Mouse (Mus musculus) midbrain, embryonic 14.5 days (tissue): ENCODE results near the gene Dach1. TPM values are rescaled to one million over a fixed set of nuclear protein-coding genes. Genes with fewer than 3 reads are reported as not detected.

ENCODE experiments used
- ATAC-seq: fragments of 200-750 bp; cut with Nextera tagmentation; 2 replicates; pipeline ENCODE4 v1.8.0; 2017; ENCODE audit warnings: moderate number of reproducible peaks, moderate library complexity; ENCODE audit not compliant: low FRiP score, low TSS enrichment
- DNase-seq: peaks from one replicate; pipeline ENCODE4 v3.0.0-alpha.2; 2015
- H3K27ac ChIP-seq: fragments of 300-500 bp; sonication (generic); replicated peaks from 2 replicates; pipeline ENCODE4 v1.5.1; 2014; ENCODE audit warnings: mild to moderate bottlenecking, low read depth, low read length, moderate library complexity
- H3K27me3 ChIP-seq: fragments of 300-500 bp; sonication (generic); 2 replicates; pipeline ENCODE4 v1.6.1; 2014; ENCODE audit warnings: low read length, control low read depth, mixed read lengths; ENCODE audit not compliant: control insufficient read depth, insufficient read depth
- H3K36me3 ChIP-seq: fragments of 300-500 bp; sonication (generic); 2 replicates; pipeline ENCODE4 v1.6.1; 2014; ENCODE audit warnings: low read length, control low read depth; ENCODE audit not compliant: control insufficient read depth, insufficient read depth
- H3K4me1 ChIP-seq: fragments of 300-500 bp; sonication (generic); 2 replicates; pipeline ENCODE4 v1.6.1; 2014; ENCODE audit warnings: mild to moderate bottlenecking, antibody characterized with exemption, low read length, control low read depth; ENCODE audit not compliant: control insufficient read depth, insufficient read depth
- H3K4me2 ChIP-seq: fragments of 300-500 bp; sonication (generic); 2 replicates; pipeline ENCODE4 v1.6.1; 2014; ENCODE audit warnings: mild to moderate bottlenecking, low read length, moderate library complexity
- H3K4me3 ChIP-seq: fragments of 300-500 bp; sonication (generic); replicated peaks from 2 replicates; pipeline ENCODE4 v1.5.1; 2014; ENCODE audit warnings: low read depth, low read length
- H3K9ac ChIP-seq: fragments of 300-500 bp; sonication (generic); replicated peaks from 2 replicates; pipeline ENCODE4 v1.6.1; 2014; ENCODE audit warnings: mild to moderate bottlenecking, low read length, moderate library complexity
- H3K9me3 ChIP-seq: fragments of 300-500 bp; sonication (generic); 2 replicates; pipeline ENCODE4 v1.6.1; 2016; ENCODE audit warnings: low read length, control low read depth, mixed read lengths; ENCODE audit not compliant: control insufficient read depth
- WGBS: fragments of 180-500 bp; shearing (Covaris S2); extraction: QIAGEN DNeasy Blood & Tissue Kit; methylation state at CpG from one replicate; pipeline ENCODE4 v1.1.7; 2014; 5-methylcytosine and 5-hydroxymethylcytosine counted together
- polyA plus RNA-seq: library from polyadenylated mRNA; unstranded; fragments of >200 nt; fragmentation: Nextera tagmentation; extraction: Ambion mirVana; gene quantifications from 2 replicates; pipeline ENCODE4 v1.2.1, GENCODE M21; 2014

Dach1 gene
- polyA plus RNA-seq, 1 experiment from 2014 or later: 20.0 TPM

- 2% methylated on average over 11 of the region's 11 CpGs for WGBS
- Histone ChIP-seq H3K9me3 (no peaks in the 10 kb centered on the region), H3K4me2 (peak overlapping the region; percentile 49), H3K27ac (peak overlapping the region; percentile 71), H3K27me3 (no peaks in the 10 kb centered on the region), H3K9ac (0 out of 2 replicates have a peak overlapping the region, but pooled peaks have one; percentile 1), H3K36me3 (no peaks in the 10 kb centered on the region), H3K4me1 (peaks cover 25% of the 10 kb centered on the region), H3K4me3 (no peak overlapping the region; the same call in 1 of the 2 replicates)
- ATAC-seq (peak; percentile 89), DNase-seq (peak; percentile 81)
Measured at GRCm38 (mm10) chr14:98072647-98073420, 96.7 kb downstream of the Dach1 start.

DNA sequence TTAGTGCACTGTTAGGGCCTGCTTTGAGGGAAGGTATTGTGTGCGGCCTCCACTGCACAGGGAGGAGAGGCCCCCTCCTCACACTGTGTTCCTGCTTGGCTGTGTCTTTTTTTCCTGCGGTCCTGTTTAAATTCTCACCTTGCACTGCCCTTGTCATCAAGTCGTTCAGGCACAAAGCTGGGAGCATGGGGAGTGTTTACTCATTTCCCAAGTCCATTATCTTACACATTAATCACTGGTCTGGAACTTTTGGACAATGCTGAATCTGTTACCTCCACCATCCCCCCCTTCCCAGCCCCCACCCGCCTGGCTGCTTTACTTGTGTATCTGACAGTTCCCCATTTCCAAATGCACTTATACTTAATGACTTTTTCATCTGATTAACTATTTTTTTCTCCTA is 97.7 kb downstream of the Dach1 start:
- Histone ChIP-seq H3K27ac (peak overlapping the region; percentile 60), H3K4me2 (no peak overlapping the region), H3K9ac (no peak overlapping the region), H3K4me1 (peaks cover 25% of the 10 kb centered on the region), H3K4me3 (no peak overlapping the region), H3K9me3 (no peaks in the 10 kb centered on the region), H3K36me3 (no peaks in the 10 kb centered on the region), H3K27me3 (no peaks in the 10 kb centered on the region)
- 6% methylated on average over 4 of the region's 4 CpGs for WGBS
- no peak for ATAC-seq
- peak; percentile 23 for DNase-seq

DNA sequence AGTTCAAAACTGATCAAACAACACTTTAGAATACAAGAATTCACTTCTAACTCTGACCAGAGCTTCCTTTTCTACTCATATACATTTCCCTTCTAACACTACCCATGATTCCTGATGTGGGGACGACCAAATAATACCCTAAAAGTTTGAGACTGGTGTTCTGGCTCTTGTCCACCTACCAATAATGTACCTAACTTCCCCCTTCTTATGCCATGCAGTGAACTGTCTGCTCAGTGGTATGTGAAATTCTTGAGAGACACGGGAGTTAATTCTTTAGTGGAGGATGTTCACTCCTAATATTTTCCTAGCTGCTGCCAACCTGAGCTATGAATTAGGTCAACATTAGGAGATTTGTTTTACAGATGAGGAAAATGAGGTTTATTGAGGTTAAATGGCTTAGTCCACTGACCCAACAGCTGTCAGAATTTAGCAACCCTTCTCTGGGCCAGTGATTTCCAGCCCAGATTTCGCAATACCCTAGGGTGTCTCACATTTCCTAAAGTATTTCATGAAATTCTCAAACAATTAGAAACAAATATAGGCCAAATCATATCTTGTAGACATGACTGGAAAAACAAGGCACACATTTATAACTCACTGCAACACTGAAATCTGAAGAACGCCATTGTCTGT is 102.2 kb downstream of the Dach1 start:
- DNase-seq (no peak), ATAC-seq (no peak)
- Histone ChIP-seq H3K4me2 (no peak overlapping the region), H3K27ac (no peak overlapping the region), H3K9me3 (no peaks in the 10 kb centered on the region), H3K4me1 (peaks cover 21% of the 10 kb centered on the region), H3K36me3 (no peaks in the 10 kb centered on the region), H3K27me3 (no peaks in the 10 kb centered on the region), H3K4me3 (no peak overlapping the region), H3K9ac (no peak overlapping the region)
- WGBS: 85% methylated on average over 4 of the region's 4 CpGs

DNA sequence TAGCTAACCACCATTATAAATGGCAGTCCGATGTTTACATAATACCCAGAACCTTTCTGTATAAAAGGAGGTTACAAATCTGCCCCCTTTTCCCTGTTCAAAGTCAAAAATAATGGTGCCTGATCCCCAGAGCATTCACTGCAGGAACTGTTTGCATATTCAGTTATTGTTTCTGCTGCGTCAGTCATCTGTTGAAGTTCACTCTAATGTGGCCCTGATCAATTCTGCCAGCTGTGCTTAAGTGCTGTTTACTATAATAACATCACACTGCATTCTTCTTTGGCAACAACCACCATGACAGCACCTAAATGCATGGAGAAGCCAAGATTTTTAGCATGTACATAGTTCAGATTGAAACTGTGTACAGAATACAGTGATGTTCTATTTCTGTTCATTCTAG is 105.4 kb downstream of the Dach1 start:
- H3K9me3 ChIP-seq: no peaks in the 10 kb centered on the region
- 6% methylated on average over 2 of the region's 2 CpGs for WGBS
- H3K36me3 ChIP-seq: no peaks in the 10 kb centered on the region
- H3K9ac ChIP-seq: no peak overlapping the region
- H3K4me3 ChIP-seq: no peak overlapping the region
- no peak overlapping the region for H3K27ac ChIP-seq
- H3K4me2 ChIP-seq: no peak overlapping the region
- no peaks in the 10 kb centered on the region for H3K27me3 ChIP-seq
- DNase-seq (peak; percentile 47), ATAC-seq (no peak; the same call in 1 of the 2 replicates)
- peaks cover 11% of the 10 kb centered on the region for H3K4me1 ChIP-seq

GRCm38 (mm10) chr14:98049329-98049728 is 120.2 kb downstream of the Dach1 start:
- WGBS: 7% methylated on average over 2 of the region's 2 CpGs
- Histone ChIP-seq H3K4me1 (peaks cover 11% of the 10 kb centered on the region; the same call in 1 of the 2 replicates), H3K27me3 (no peaks in the 10 kb centered on the region), H3K4me2 (no peak overlapping the region), H3K9me3 (no peaks in the 10 kb centered on the region), H3K27ac (no peak overlapping the region), H3K4me3 (no peak overlapping the region), H3K9ac (no peak overlapping the region), H3K36me3 (no peaks in the 10 kb centered on the region)
- no peak for DNase-seq
- ATAC-seq: no peak

DNA sequence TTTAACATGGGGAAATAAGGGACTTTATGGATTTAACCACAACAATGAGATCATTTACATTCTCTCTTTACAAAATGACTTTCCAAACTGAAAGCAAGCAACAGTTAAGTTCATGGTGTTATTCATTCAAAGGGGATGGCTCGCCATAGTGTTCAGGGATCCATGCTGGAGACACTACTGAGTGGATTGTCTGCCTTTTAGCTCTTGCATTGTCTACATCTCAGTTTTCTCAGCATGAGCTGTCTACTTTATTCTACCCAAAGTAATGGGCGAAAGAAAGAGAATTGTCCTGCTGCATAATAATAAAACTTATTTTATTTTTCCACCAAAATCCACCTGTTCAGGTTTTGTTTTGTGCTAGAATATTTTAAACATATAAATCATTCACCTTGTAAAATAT is 121.2 kb downstream of the Dach1 start:
- Histone ChIP-seq H3K36me3 (no peaks in the 10 kb centered on the region), H3K9ac (no peak overlapping the region), H3K27ac (no peak overlapping the region), H3K4me1 (peaks cover 11% of the 10 kb centered on the region; the same call in 1 of the 2 replicates), H3K4me2 (no peak overlapping the region), H3K27me3 (no peaks in the 10 kb centered on the region), H3K4me3 (no peak overlapping the region), H3K9me3 (no peaks in the 10 kb centered on the region)
- DNase-seq (peak; percentile 39), ATAC-seq (no peak)
- WGBS: 6% methylated on average over 2 of the region's 2 CpGs

- Histone ChIP-seq H3K9ac (no peak overlapping the region), H3K4me2 (no peak overlapping the region), H3K4me3 (no peak overlapping the region), H3K27ac (no peak overlapping the region), H3K4me1 (peaks cover 11% of the 10 kb centered on the region; the same call in 1 of the 2 replicates), H3K36me3 (no peaks in the 10 kb centered on the region), H3K27me3 (no peaks in the 10 kb centered on the region), H3K9me3 (no peaks in the 10 kb centered on the region)
- peak; percentile 45 for DNase-seq
- ATAC-seq: no peak
- WGBS: 31% methylated on average over 3 of the region's 3 CpGs
Measured at GRCm38 (mm10) chr14:98047670-98048069, 121.9 kb downstream of the Dach1 start.

- no peaks in the 10 kb centered on the region for H3K27me3 ChIP-seq
- no peak overlapping the region for H3K9ac ChIP-seq
- H3K4me2 ChIP-seq: no peak overlapping the region
- peaks cover 11% of the 10 kb centered on the region; the same call in 1 of the 2 replicates for H3K4me1 ChIP-seq
- no peaks in the 10 kb centered on the region for H3K9me3 ChIP-seq
- DNase-seq (peak; percentile 45), ATAC-seq (no peak)
- no peak overlapping the region for H3K27ac ChIP-seq
- no peak overlapping the region for H3K4me3 ChIP-seq
- H3K36me3 ChIP-seq: no peaks in the 10 kb centered on the region
Measured at GRCm38 (mm10) chr14:98046960-98047359, 122.6 kb downstream of the Dach1 start.

DNA sequence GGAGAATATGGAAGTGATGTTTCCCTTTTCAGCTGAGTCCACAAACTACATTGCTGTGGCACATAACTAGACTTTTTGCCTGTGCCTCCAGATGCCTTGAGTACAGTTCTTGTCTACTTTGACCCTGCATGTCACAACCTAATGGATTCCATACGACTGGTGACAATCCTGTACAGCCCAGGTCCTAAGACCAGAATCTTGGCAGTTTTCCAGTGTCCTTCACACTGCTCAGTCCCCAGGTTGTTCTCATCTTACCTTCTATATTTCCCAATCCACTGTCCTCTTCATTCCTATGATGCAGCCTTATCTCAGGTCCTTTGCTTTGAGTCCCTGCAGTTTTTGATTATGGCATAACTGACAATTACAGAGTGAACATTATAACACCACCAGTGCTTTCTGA is 131.0 kb downstream of the Dach1 start:
- no peak for ATAC-seq
- no peak for DNase-seq
- no peaks in the 10 kb centered on the region for H3K4me1 ChIP-seq
- WGBS: 39% methylated on average over 1 of the region's 1 CpGs
- no peak overlapping the region for H3K9ac ChIP-seq
- no peaks in the 10 kb centered on the region for H3K9me3 ChIP-seq
- H3K27me3 ChIP-seq: no peaks in the 10 kb centered on the region
- no peak overlapping the region for H3K27ac ChIP-seq
- H3K36me3 ChIP-seq: no peaks in the 10 kb centered on the region
- no peak overlapping the region for H3K4me2 ChIP-seq
- no peak overlapping the region for H3K4me3 ChIP-seq
